Mouse (Mus musculus) splenic B cell, adult 2 months (primary cell): ENCODE measurements at regions not wholly inside any gene's neighbourhood (a gene's known extent, or its start where the extent isn't known, plus 50 kb on each side); places are given as distances from the start of the nearest gene placed in this dataset.

Experiments
- DNase-seq: peaks from one replicate; pipeline ENCODE4 v3.0.0-alpha.2; 2011; ENCODE audit warnings: low read depth, low spot score
- H3K27me3 ChIP-seq: 2 replicates; pipeline ENCODE4 v1.6.1; 2012; ENCODE audit warnings: mild to moderate bottlenecking, low read length, moderate library complexity, mixed read lengths; ENCODE audit not compliant: control insufficient read depth, poor library complexity, insufficient read depth, severe bottlenecking
- H3K36me3 ChIP-seq: 2 replicates; pipeline ENCODE4 v1.6.1; 2012; ENCODE audit warnings: mild to moderate bottlenecking, low read length, moderate library complexity, mixed read lengths; ENCODE audit not compliant: control insufficient read depth, poor library complexity, insufficient read depth, severe bottlenecking

DNA sequence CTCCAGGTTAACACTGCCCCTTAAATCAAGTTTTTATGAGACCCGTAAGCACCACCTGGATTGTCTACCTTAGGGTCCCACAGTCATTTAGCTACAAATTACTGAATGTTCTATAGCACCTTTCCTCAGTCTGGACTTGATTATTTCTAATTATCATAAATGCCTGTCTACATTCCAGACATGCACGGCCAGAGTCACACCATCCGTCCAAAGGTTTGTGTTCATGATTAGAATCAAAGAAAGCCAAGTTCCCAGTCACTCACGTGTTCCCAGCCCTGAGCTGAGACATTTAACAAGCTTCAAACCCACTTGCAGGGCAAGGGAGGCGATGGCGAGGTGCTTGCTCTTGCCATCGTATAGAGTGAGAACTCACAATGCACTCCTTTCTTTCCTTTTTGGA lies 398.1 kb downstream of the Irx1 start:
- no peaks in the 10 kb centered on the region for H3K36me3 ChIP-seq
- no peaks in the 10 kb centered on the region for H3K27me3 ChIP-seq
- no peak for DNase-seq

DNA sequence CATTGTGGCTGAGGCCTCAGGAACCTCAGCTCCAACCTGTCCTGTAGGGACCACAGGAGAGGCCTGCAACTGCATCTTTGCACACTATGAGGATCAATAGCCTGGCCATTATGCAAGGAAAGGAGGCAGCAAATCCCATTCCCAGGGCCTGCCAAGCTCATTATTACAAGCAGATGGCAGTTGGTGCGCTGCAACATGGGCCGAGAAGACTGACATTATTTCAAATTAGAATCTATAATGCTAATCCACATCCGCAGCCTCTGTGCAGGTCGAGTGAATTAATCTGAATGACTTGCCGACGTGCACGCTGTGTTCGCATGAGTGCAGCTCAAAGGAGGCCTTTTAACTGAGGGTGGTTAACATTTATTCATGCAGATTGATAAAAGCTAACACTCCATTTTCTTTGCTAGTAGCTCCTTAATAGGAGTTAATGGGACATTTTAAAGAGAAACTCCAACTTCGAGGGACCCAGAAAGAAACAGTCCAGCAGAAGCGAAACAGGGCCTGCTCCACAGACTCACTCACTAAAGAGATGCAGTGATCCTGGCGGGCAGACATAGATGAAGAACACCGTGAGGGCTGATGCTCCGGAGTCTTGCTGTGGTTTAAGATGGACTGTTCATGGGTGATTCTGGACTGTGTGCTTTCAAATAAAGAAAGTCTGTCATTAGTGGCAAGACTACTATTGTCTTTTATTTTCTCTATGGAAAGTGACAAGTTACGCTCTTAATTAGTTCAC lies 404.9 kb downstream of the Irx1 start:
- no peak for DNase-seq
- Histone ChIP-seq H3K36me3 (no peaks in the 10 kb centered on the region), H3K27me3 (no peaks in the 10 kb centered on the region)

DNA sequence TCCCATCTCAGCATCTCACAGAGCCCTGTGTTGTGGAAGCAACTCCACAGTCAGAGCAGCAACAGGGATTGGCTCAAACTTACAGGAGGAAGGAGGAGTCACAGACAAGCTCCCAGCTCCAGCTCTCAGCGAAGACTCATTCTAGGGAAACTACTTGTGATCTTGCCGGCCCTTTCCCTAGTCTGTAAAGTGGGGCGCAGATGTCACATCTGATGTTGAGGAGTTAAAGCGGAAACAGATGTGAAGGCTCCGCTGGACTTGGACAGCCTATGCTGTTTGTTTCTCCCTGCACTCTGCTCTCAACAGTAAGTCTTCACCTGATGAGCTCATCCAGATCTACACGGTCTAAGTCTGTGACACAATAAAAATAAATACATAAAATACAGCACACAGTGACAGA lies 408.1 kb downstream of the Irx1 start:
- Histone ChIP-seq H3K27me3 (no peaks in the 10 kb centered on the region), H3K36me3 (no peaks in the 10 kb centered on the region)
- DNase-seq, result no peak

DNA sequence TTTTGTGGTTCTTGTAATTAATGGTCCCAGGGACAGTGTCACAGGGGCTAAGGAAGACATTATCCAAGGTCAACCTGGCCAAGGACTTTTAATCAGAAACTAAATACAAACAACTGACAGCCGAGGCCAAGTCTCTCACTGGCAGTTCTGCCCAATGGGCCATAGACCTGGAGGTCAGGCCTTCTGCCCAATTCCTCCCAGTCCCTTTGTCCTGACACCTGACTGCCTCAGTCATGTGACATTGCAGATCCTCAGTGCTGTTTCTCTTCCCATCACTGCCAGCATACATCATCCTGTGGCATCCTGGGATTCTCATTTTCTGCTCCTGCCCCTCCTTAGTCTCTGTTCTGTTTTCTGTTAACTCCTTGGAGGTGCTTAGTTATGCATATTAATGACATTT lies 413.4 kb downstream of the Irx1 start:
- H3K36me3 ChIP-seq, result no peaks in the 10 kb centered on the region
- no peak for DNase-seq
- no peaks in the 10 kb centered on the region for H3K27me3 ChIP-seq

DNA sequence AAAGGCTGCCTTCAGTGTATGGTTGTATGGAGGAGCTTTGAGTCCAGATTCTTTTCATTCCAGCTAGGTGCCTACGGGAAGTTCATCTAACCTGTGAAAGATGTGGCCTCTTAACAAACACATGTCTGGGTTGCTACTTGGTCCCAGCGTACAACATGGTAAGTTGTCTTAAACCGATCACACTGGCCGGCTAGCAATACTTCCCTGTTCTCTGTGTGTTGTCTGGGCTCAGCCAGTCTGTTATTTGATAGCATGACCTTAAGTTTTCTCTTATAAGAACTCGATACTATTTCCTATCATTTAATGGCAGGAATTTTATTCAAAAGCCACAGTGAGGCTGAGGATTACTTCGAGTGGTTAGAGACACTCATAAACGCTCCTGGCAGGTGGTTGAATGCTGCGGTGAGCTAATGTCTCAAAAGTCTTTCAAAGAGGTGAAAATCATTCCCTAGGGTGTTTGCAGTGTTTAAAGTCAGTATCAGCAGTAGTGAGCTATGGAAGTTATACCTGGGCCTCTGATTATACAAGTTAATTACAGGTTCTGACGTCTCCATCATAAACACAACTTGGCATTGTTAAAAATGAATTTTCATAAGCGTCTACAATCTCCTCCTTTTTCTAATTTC lies 414.2 kb downstream of the Irx1 start:
- DNase-seq, result no peak
- Histone ChIP-seq H3K36me3 (no peaks in the 10 kb centered on the region), H3K27me3 (no peaks in the 10 kb centered on the region)

DNA sequence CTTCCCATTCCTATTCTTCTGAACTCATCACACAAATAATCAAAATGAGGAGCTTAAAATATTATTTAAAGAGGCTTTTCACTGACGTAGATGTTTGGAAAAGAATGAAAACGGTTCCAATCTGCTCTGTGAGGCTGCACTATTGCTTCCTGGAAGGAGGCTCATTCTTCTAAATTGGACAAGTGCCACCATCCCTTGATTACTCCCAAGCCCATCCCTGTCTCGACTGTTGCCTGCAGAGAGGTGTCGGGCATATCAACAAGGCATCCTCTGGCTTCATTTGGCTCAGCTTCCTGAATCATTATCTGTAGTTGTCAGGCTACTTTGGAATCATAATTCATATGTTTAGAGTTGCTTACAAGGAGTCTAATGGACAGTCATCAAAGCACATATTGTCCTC lies 425.3 kb downstream of the Irx1 start:
- Histone ChIP-seq H3K27me3 (no peaks in the 10 kb centered on the region), H3K36me3 (no peaks in the 10 kb centered on the region)
- no peak for DNase-seq

DNA sequence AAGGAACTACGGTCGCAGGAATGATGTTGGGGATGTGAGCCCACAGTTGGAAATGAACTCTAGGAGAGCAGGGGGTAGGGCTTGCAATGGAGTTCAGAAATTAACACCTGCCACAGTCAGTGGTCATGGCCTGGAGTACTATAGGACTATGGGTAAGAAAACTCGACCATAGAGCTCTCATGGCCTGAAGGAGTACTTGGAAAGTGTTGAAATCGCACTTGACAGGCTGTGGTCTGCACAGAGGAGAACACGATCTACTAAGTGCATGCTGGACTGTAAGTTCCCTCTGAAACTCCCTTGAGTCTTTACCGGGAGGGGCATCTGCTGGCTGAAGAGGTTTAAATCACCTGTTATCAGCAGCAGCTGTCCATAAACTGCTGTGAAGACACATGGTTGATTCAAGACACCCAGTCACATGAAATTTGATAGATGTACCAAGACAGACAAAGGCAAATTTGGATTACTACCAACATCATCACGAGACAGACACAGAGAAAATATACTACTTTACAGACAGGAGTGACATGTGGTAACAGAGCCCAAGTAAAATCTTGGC lies 430.6 kb downstream of the Irx1 start:
- Histone ChIP-seq H3K27me3 (no peaks in the 10 kb centered on the region), H3K36me3 (no peaks in the 10 kb centered on the region)
- no peak for DNase-seq

DNA sequence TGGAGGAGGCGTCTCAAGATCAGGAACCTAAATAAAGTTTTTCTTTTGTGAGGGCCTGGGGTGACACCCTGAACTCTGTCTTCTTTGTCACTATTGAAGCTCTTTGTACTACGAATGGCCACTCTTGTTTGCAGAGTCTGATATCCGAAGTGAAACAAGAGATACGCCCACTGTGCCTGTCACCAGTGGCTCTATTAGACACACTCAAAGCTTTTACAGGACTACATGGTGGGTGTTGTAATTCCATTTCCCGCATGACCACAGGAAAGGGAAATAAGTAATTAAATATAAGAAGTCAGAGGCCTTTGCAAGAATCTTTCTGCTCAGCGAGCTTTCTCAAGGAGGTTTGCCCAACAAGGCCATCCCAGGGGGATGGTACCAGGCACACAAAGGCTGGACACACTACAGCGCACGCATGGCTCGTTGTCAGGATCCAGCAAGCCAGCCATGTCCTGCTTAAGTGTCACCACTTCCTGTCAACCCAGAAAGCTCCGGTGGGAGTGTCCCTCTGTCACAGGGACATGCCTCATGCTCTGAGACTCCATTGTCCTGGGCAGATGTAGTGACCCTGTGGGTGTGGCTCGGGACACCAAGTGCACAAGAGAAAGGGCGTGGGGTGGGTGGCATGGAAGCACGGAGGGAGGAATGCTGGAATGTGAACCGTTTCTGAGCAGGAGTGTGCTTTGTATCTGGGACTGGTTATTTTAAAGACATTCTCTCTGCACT lies 434.0 kb downstream of the Irx1 start:
- DNase-seq, result no peak
- Histone ChIP-seq H3K27me3 (no peaks in the 10 kb centered on the region), H3K36me3 (no peaks in the 10 kb centered on the region)

DNA sequence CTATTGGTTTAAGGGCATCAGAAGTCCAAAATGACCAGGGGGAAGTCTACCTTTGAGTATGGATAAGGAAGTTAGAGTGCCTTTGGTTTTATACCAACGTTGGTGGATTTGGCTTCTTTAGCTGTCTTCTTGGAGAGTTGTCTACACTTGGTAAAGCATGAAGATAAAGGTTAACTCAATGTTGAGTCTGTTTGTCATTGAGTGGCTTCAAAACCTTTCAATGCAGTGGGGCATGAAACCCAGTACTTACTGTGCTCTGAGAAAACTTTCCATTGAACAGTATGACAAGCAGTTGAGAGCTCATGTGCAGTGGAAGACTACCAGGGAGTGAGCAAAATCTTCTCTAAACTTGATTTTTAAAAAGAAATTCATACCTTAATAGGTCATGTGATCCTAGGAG lies 445.7 kb downstream of the Irx1 start:
- Histone ChIP-seq H3K36me3 (no peaks in the 10 kb centered on the region), H3K27me3 (no peaks in the 10 kb centered on the region)
- DNase-seq, result no peak

DNA sequence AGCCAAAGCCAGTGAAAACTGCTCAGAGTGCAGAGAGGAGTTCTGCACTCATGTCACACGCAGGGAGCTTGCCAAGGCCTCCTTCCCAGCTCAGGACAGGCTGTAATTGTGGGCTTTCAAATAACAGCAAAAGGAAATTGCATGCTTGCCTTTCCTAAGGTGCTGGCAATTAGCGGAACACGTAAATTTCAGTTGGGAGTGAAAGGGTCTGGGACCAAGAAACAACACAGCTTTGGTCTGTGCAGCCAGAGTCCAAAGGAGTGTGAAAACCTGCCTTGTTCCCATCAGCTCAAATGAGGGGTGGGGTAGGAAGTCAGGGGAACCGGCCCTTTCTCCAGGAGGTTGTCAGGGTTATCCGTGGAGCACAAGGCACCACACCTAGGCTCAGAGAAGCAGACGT lies 450.3 kb downstream of the Irx1 start:
- DNase-seq, result no peak

DNA sequence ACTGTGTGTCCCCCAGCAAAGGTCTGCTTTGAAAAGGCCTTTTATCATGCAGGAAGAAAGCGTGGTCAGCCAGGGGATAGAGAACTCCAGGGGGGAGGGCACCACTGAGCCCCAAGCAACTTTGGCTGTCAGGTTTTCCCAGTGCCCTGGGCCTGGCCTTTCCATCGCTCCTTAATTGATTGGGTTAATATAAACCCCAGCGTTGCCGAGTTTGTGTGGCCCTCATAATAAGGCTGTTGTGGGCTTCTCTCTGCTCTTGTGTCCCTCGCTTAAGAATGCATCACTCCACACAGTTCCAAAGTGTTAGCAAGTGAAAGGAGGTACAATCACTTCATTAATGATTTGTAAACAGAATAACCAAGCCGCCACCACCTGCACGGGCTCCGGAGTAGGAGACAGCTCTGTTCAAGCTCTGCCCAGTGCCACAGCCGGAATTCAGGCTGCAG lies 455.5 kb downstream of the Irx1 start:
- H3K27me3 ChIP-seq, result no peaks in the 10 kb centered on the region
- no peak for DNase-seq
- no peaks in the 10 kb centered on the region for H3K36me3 ChIP-seq

More for the DNA sequence above, 450.3 kb downstream of the Irx1 start:
- H3K27me3 ChIP-seq, result no peaks in the 10 kb centered on the region
- H3K36me3 ChIP-seq, result no peaks in the 10 kb centered on the region

DNA sequence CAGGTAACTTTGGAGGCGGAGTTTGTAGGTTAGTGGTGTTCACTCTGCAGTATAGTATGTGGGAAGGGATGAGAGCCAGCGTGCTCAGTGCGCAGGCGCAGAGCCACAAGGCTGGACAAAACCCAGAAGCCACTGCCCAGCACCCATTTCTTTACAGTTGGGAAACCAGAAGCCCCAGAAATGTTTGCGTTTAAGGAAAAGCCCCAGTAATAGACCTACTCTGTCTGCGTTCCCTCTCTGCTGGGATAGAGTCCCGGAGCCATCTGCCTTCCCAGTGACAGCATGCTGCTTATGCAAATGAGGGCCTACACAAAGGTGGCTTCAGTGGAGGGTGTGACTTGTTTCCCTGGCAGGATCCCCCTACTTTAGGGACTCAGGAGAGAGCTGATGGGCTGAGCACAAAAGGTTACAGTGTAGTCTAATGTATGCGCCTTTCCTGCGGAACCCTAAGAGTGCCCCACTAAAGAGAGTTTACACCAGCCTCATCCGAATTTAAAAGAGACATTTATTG lies 456.0 kb downstream of the Irx1 start:
- no peaks in the 10 kb centered on the region for H3K36me3 ChIP-seq
- no peaks in the 10 kb centered on the region for H3K27me3 ChIP-seq
- DNase-seq, result no peak

DNA sequence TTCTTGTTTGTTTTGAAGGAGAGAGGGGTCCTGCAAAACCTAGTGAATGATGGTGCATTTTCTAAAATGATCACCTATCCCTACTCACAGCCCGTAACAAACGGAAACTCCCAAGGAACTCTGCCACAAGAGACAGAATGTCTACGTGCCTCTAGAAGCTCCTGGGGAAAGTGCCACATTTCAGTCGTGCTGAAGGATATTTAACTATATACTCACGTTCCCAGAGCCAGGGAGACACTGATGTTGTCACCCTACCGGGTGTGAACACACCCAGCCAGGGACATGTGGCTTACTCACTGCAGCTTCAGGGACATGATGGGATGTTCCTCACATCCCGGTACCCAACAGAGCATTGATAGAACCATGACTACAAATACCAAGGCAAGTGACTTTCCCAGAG lies 456.7 kb downstream of the Irx1 start:
- H3K27me3 ChIP-seq, result no peaks in the 10 kb centered on the region
- no peak for DNase-seq
- H3K36me3 ChIP-seq, result no peaks in the 10 kb centered on the region

DNA sequence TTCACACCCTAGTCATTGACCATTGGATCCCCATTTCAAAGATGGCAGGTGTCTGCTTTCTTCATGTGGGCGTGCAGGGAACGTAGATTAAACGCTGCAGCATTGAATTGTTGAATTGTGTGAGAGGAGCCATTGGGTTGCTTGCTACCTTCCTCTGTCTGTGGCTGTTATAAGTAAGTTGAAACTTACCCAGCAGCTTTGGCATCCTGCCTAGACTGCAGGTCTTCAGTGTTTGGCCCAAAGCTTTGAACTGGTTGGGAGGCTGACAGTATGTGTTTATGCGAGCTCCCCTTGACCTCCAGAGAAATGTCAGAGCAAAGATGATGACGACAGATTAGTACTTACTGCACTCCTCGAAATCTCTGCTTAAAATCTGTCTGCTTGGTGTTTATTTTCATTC lies 473.8 kb downstream of the Irx1 start:
- DNase-seq, result no peak
- H3K27me3 ChIP-seq, result no peaks in the 10 kb centered on the region
- H3K36me3 ChIP-seq, result no peaks in the 10 kb centered on the region

DNA sequence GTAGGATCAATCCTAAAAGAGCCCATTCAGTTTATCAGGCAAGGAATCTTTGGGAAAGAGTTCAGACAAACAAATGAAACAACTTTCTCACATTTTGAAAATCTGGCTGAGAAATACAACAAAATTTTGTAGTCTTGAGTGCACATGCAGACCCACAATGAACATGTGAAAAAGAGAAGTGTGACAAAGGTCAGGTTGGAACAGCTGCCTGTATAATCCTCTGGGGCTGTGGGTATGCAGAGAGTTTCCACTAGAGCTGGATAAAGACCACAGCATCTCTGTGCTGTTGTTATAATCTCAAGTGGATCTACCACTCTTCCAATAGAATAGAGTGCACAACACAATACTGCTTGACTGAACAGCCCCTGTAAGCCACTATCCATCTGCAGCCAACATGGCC lies 482.3 kb downstream of the Irx1 start:
- H3K36me3 ChIP-seq, result no peaks in the 10 kb centered on the region
- no peaks in the 10 kb centered on the region for H3K27me3 ChIP-seq
- no peak for DNase-seq
